Mouse (Mus musculus) MEL (cell line): Measurements from ENCODE around the gene Fnbp1. TPM values are rescaled to one million over a fixed set of nuclear protein-coding genes. Genes with fewer than 3 reads are reported as not detected.

Experiments
- DNase-seq: peaks from one replicate; pipeline ENCODE4 v3.0.0; 2011; ENCODE audit warnings: low read depth, low spot score
- H3K27ac ChIP-seq: 2 replicates; pipeline ENCODE4 v1.5.1; 2012; ENCODE audit warnings: low read depth, mild to moderate bottlenecking, control low read depth, low read length, moderate library complexity; ENCODE audit not compliant: control insufficient read depth
- H3K27me3 ChIP-seq, 2 experiments: fragments of 150-350 bp in 1 of 2; sonication (generic) in 1 of 2; 2 replicates each; pipeline ENCODE4 v1.6.1; 2012; ENCODE audit warnings: low read length in 2 of 2, mild to moderate bottlenecking in 2 of 2, improper control_type of control experiment in 1 of 2, moderate library complexity in 1 of 2; ENCODE audit not compliant: insufficient read depth in 2 of 2, control insufficient read depth in 1 of 2
- H3K36me3 ChIP-seq, 2 experiments: 2 replicates each; pipeline ENCODE4 v1.6.1; 2012 to 2014; ENCODE audit warnings: low read length in 2 of 2, improper control_type of control experiment in 1 of 2, inconsistent platforms in 1 of 2, mild to moderate bottlenecking in 1 of 2; ENCODE audit not compliant: insufficient read depth in 2 of 2, control insufficient read depth in 1 of 2
- H3K4me1 ChIP-seq, 2 experiments: fragments of 150-350 bp in 1 of 2; sonication (generic) in 1 of 2; 2 replicates each; pipeline ENCODE4 v1.6.1; 2012; ENCODE audit warnings: low read length in 2 of 2, improper control_type of control experiment in 1 of 2, mild to moderate bottlenecking in 1 of 2; ENCODE audit not compliant: insufficient read depth in 2 of 2, control insufficient read depth in 1 of 2
- H3K4me3 ChIP-seq, 2 experiments: fragments of 150-350 bp in 1 of 2; sonication (generic) in 1 of 2; 2 replicates each; pipeline ENCODE4 v1.5.1; 2012; ENCODE audit warnings: low read depth in 2 of 2, low read length in 2 of 2, mild to moderate bottlenecking in 2 of 2, moderate library complexity in 2 of 2, control low read depth in 1 of 2, improper control_type of control experiment in 1 of 2; ENCODE audit not compliant: control insufficient read depth in 1 of 2, insufficient read depth in 1 of 2
- H3K79me2 ChIP-seq: 2 replicates; pipeline ENCODE4 v1.6.1; 2012; ENCODE audit warnings: mild to moderate bottlenecking, low read length, moderate library complexity; ENCODE audit not compliant: control insufficient read depth, poor library complexity, insufficient read depth
- H3K9ac ChIP-seq: 2 replicates; pipeline ENCODE4 v1.6.1; 2012; ENCODE audit warnings: low read depth, mild to moderate bottlenecking, control low read depth, low read length, moderate library complexity; ENCODE audit not compliant: control insufficient read depth, poor library complexity, severe bottlenecking
- H3K9me3 ChIP-seq: fragments of 150-350 bp; sonication (generic); replicated peaks from 2 replicates; pipeline ENCODE4 v1.6.1; 2012; ENCODE audit warnings: mild to moderate bottlenecking, low read length, improper control_type of control experiment, moderate library complexity; ENCODE audit not compliant: insufficient read depth
- CHD2 ChIP-seq: IDR thresholded peaks from 2 replicates; pipeline ENCODE4 v1.6.1; 2011; ENCODE audit warnings: low read length, improper control_type of control experiment
- CTCF ChIP-seq, 3 experiments: IDR thresholded peaks in 2 of 3; conservative IDR thresholded peaks in 1 of 3; 2 replicates each; pipeline ENCODE4 v1.5.1; 2011 to 2012; ENCODE audit warnings: low read length in 3 of 3, low read depth in 2 of 3, mild to moderate bottlenecking in 2 of 3, improper control_type of control experiment in 1 of 3, inconsistent platforms in 1 of 3, mixed read lengths in 1 of 3, moderate library complexity in 1 of 3; ENCODE audit not compliant: control insufficient read depth in 1 of 3, insufficient read depth in 1 of 3, poor library complexity in 1 of 3, severe bottlenecking in 1 of 3
- EP300 ChIP-seq, 2 experiments: IDR thresholded peaks; 2 replicates each; pipeline ENCODE4 v1.6.1; 2011; ENCODE audit warnings: improper control_type of control experiment in 2 of 2, low read length in 2 of 2, low read depth in 1 of 2, mild to moderate bottlenecking in 1 of 2
- GATA1 ChIP-seq: IDR thresholded peaks from 2 replicates; pipeline ENCODE4 v1.6.1; 2011; ENCODE audit warnings: low read depth, low read length, improper control_type of control experiment
- JUND ChIP-seq: IDR thresholded peaks from 2 replicates; pipeline ENCODE4 v1.6.1; 2011; ENCODE audit warnings: low read depth, mild to moderate bottlenecking, improper control_type of control experiment, low read length
- MAFK ChIP-seq: IDR thresholded peaks from 2 replicates; pipeline ENCODE4 v1.6.1; 2011; ENCODE audit warnings: low read depth, mild to moderate bottlenecking, low read length, improper control_type of control experiment, borderline replicate concordance
- MAX ChIP-seq: IDR thresholded peaks from 2 replicates; pipeline ENCODE4 v1.6.1; 2011; ENCODE audit warnings: low read length, improper control_type of control experiment
- MAZ ChIP-seq: IDR thresholded peaks from 2 replicates; pipeline ENCODE4 v1.6.1; 2012; ENCODE audit warnings: low read depth, mild to moderate bottlenecking, inconsistent platforms, low read length, improper control_type of control experiment
- MEF2A ChIP-seq: IDR thresholded peaks from 2 replicates; pipeline ENCODE4 v1.6.1; 2014; ENCODE audit warnings: low read depth, mild to moderate bottlenecking, inconsistent platforms, low read length, improper control_type of control experiment; ENCODE audit not compliant: poor library complexity, insufficient replicate concordance, severe bottlenecking; ENCODE audit errors: extremely low read depth
- MXI1 ChIP-seq: IDR thresholded peaks from 2 replicates; pipeline ENCODE4 v1.6.1; 2011; ENCODE audit warnings: mild to moderate bottlenecking, low read depth, low read length, improper control_type of control experiment
- MYB ChIP-seq: IDR thresholded peaks from 2 replicates; pipeline ENCODE4 v1.6.1; 2011; ENCODE audit warnings: mild to moderate bottlenecking, low read depth, low read length, improper control_type of control experiment
- NELFE ChIP-seq: IDR thresholded peaks from 2 replicates; pipeline ENCODE4 v1.6.1; 2011; ENCODE audit warnings: low read depth, low read length, improper control_type of control experiment
- POLR2AphosphoS2 ChIP-seq: IDR thresholded peaks from 2 replicates; pipeline ENCODE4 v1.6.1; 2011; ENCODE audit warnings: low read length, improper control_type of control experiment
- SIN3A ChIP-seq: IDR thresholded peaks from 2 replicates; pipeline ENCODE4 v1.6.1; 2012; ENCODE audit warnings: low read length, improper control_type of control experiment, inconsistent platforms
- SMC3 ChIP-seq: IDR thresholded peaks from 2 replicates; pipeline ENCODE4 v1.6.1; 2011; ENCODE audit warnings: low read depth, low read length, improper control_type of control experiment
- TCF12 ChIP-seq: IDR thresholded peaks from 2 replicates; pipeline ENCODE4 v1.6.1; 2014; ENCODE audit warnings: low read depth, mild to moderate bottlenecking, inconsistent platforms, low read length, improper control_type of control experiment, moderate library complexity
- UBTF ChIP-seq: IDR thresholded peaks from 2 replicates; pipeline ENCODE4 v1.6.1; 2012; ENCODE audit warnings: low read depth, mild to moderate bottlenecking, inconsistent platforms, low read length, improper control_type of control experiment, moderate library complexity, borderline replicate concordance; ENCODE audit not compliant: insufficient read depth
- ZC3H11A ChIP-seq: IDR thresholded peaks from 2 replicates; pipeline ENCODE4 v1.6.1; 2012; ENCODE audit warnings: low read depth, mild to moderate bottlenecking, inconsistent platforms, low read length, improper control_type of control experiment
- polyA plus RNA-seq, 2 experiments: library from polyadenylated mRNA; stranded (reverse) in 1 of 2; unstranded in 1 of 2; fragments of >175 nt in 1 of 2; fragments of >200 nt in 1 of 2; gene quantifications; 2 replicates each; pipeline versions ENCODE4 v1.2.1 to v1.2.4; 2012; ENCODE audit warnings: low replicate concordance in 2 of 2, low read depth in 1 of 2; ENCODE audit not compliant: insufficient read length in 2 of 2, insufficient read depth in 1 of 2, missing spikeins in 1 of 2
- total RNA-seq: library from RNA; depleted of rRNA; stranded (reverse); fragments of 300-350 nt; gene quantifications from 2 replicates; pipeline ENCODE4 v1.2.3, GENCODE M21; 2012

Fnbp1 gene
- total and polyA plus RNA-seq, 3 experiments, result 3.4 to 17.5 TPM; not detected in 1

GRCm38 (mm10) chr2:31141074-31141866, 538 bp downstream of the Fnbp1 start:
- Histone ChIP-seq H3K4me1 (peaks cover 8 to 17% of the 10 kb centered on the region in 2 experiments), H3K9ac (peak overlapping the region; percentile 90), H3K4me3 (peak overlapping the region; percentile 82 to 84), H3K27ac (no peak overlapping the region; the same call in 1 of the 2 replicates), H3K27me3 (no peaks in the 10 kb centered on the region), H3K9me3 (no peaks in the 10 kb centered on the region), H3K36me3 (peaks cover 0 to 5% of the 10 kb centered on the region in 2 experiments; a peak in 2 of 4 replicates), H3K79me2 (peaks cover 5% of the 10 kb centered on the region)
- TF ChIP-seq MAX (no peak), SIN3A (no peak), POLR2AphosphoS2 (no peak), MEF2A (no peak), UBTF (no peak), JUND (no peak), CTCF (IDR thresholded peaks at IDR 0.05 in 2 of 3, conservative IDR thresholded peaks at IDR 0.05 in 1 of 3; ENCODE audit: control insufficient read depth in 1 of 3, insufficient read depth in 1 of 3, low read depth in 2 of 3, low read length in 3 of 3, poor library complexity in 1 of 3, severe bottlenecking in 1 of 3) (no peak)
- peak; percentile 41 for DNase-seq

GRCm38 (mm10) chr2:31140772-31141073, 1.1 kb downstream of the Fnbp1 start:
- H3K4me1 ChIP-seq, result peaks cover 8 to 17% of the 10 kb centered on the region in 2 experiments
- peak overlapping the region; percentile 90 for H3K9ac ChIP-seq
- TF ChIP-seq SIN3A (no peak), CHD2 (no peak), NELFE (no peak), TCF12 (no peak), GATA1 (no peak), SMC3 (no peak), JUND (no peak), CTCF (IDR thresholded peaks at IDR 0.05 in 2 of 3, conservative IDR thresholded peaks at IDR 0.05 in 1 of 3; ENCODE audit: control insufficient read depth in 1 of 3, insufficient read depth in 1 of 3, low read depth in 2 of 3, low read length in 3 of 3, poor library complexity in 1 of 3, severe bottlenecking in 1 of 3) (no peak), MAX (no peak), MXI1 (no peak), MAFK (no peak), MYB (no peak), EP300 (IDR thresholded peaks at IDR 0.05; ENCODE audit: low read depth in 1 of 2, low read length in 2 of 2) (no peak), ZC3H11A (no peak), MAZ (no peak)
- H3K79me2 ChIP-seq, result peaks cover 6% of the 10 kb centered on the region
- peak overlapping the region; percentile 82 to 84; a peak in 3 of 4 replicates for H3K4me3 ChIP-seq
- no peak overlapping the region for H3K27ac ChIP-seq
- H3K9me3 ChIP-seq, result no peaks in the 10 kb centered on the region
- no peak for DNase-seq
- H3K27me3 ChIP-seq, result no peaks in the 10 kb centered on the region
- peaks cover 0 to 5% of the 10 kb centered on the region in 2 experiments; a peak in 2 of 4 replicates for H3K36me3 ChIP-seq
